Mouse (Mus musculus): ENCODE data around the gene Ercc4. TPM values are rescaled to one million over a fixed set of nuclear protein-coding genes. Genes with fewer than 3 reads are reported as not detected.
A peak's percentile ranks its signal among the peaks of the same experiment; 100 is the strongest.

Gene Ercc4
- total RNA-seq, 2 experiments from 2014 or later, result 22.3 to 23.9 TPM

DNA sequence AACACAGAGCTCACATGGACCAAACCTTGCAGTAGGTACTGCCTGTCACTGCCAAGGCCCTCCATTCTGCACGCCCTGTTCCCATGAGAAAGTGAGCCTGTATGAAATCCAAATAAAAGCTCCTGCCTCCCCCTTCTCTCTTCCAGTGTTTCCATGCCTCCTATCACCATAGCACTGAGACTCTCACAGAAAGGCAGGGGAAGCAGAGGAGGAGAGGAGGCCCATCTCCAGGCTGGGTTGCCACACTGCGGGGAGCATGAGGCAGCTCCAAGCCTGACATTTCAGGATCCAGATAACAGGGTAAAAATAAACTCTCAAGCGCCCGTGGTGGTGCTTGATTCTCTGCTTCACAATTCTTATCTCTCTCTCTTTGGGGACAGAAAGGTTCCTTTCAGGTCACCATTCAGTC is 84.2 kb downstream of the Ercc4 start:
- DNase-seq (ENCODE audit: low spot score in 2 of 2), result peak; percentile 41 to 81

DNA sequence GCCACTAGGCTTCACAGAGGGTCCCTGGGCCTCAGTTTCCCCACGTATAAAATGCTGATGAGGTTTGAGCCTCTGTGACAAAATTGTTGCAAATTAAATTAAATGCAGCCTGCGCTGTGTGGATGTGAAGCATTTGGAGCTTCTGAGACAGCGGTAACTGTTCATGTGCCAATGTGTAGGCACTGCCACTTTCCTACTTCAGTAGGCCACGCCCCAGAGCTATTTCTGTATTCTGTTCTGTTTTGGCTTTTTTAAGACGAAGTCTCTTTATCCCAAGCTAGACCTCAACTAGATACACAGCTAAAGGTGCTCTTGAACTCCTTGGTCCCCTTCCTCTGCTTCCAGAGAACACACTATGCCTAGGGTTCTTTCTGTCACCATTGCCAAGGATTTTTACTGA is 85.4 kb downstream of the Ercc4 start:
- DNase-seq (ENCODE audit: low spot score in 2 of 2), result peak; percentile 22 to 51

DNA sequence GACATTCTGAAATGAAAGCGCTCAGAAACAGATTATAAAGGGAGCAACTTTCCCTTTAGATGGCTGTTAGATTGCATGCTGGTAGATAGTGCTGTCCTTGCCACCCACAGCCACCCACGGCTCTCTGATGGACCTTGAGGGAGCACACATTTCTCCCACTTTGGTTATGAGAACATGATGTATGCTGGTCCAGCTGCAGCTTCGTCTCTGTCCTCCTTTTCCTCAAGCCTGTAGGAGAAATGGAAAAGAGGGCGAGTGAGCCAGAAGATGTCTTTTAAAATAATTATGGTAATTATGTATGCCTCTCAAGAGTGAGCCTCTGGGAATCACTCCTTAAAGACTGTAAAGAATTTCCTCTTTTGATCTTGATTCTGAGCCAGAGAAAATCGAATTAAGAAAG is 87.1 kb downstream of the Ercc4 start:
- peak in 1 of 2 experiments; percentile 52 for DNase-seq (ENCODE audit: low spot score in 2 of 2)

DNA sequence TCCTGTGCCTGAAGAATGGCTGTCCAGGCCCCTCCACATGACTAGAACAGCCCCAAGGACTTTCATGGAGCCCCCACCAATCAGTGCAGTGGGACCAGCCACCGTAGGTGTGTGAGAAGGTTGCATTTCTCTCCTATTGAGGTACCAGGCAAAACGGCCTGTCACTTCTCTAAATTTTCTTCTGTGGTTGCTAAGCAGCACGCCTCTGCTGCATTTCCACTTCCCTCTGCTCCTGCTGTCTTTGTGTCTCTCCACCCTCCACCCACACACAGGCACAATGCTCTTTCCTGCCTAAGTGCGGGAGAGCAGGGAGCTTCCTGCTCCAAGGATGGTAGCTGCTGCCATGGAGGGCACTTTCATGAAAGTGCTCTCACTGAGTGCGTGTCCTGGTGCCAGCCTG is 87.8 kb downstream of the Ercc4 start:
- DNase-seq (ENCODE audit: low spot score in 2 of 2), result peak; percentile 49 to 85

DNA sequence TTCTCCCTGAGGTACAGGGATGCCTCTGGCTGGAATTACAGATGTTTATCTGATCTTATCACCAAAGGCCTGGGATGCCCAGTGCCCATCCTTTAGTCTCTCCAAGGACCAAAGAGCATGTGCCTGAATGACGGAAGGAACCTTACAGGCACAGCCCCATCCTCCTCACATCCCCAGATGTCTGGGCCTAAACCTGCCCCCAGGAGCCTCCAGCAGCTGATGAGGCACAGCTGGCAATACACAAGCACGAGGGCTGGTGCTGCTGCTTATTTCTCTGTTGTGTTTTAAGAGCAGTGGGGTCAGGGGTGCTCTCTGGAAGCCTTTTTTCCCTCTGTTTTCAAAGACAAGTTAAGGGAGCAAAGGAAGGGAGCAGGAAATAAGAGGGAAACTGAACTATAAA is 89.7 kb downstream of the Ercc4 start:
- DNase-seq (ENCODE audit: low spot score in 2 of 2), result no peak

Other genes starting within 250 kb of the Ercc4 start
- gene Mrtfb, start 146.8 kb downstream of the Ercc4 start, total RNA-seq (2021), result 100 to 1,000 TPM; 118 to 123 TPM

All from layer of hippocampus, postnatal 14 days (tissue).